Mouse (Mus musculus) cerebellum, adult 2 months (tissue): ENCODE measurements around the gene Stum. TPM values are rescaled to one million over a fixed set of nuclear protein-coding genes. Genes with fewer than 3 reads are reported as not detected.
A peak's percentile ranks its signal among the peaks of the same experiment; 100 is the strongest.

Experiments
- DNase-seq, 2 experiments: peaks; one replicate each; pipeline ENCODE4 v3.0.0; 2021
- H3K27ac ChIP-seq: fragments of 200-500 bp; 2 replicates; pipeline ENCODE4 v1.5.1; 2012; ENCODE audit warnings: low read length, control low read depth, inconsistent platforms; ENCODE audit not compliant: insufficient read depth
- H3K27me3 ChIP-seq: fragments of 200-500 bp; 2 replicates; pipeline ENCODE4 v1.6.1; 2012; ENCODE audit warnings: inconsistent platforms, mild to moderate bottlenecking, low read length, moderate library complexity; ENCODE audit not compliant: control insufficient read depth, insufficient read depth
- H3K4me1 ChIP-seq: fragments of 200-500 bp; 2 replicates; pipeline ENCODE4 v1.6.1; 2011; ENCODE audit warnings: low read length; ENCODE audit not compliant: control insufficient read depth, insufficient read depth
- H3K4me3 ChIP-seq: fragments of 200-500 bp; replicated peaks from 2 replicates; pipeline ENCODE3; 2011; ENCODE audit warnings: mild to moderate bottlenecking, low read depth, low read length, control low read depth; ENCODE audit not compliant: insufficient read depth
- CTCF ChIP-seq: fragments of 200-500 bp; IDR thresholded peaks from 2 replicates; pipeline ENCODE4 v1.5.1; 2011; ENCODE audit warnings: low read depth, mild to moderate bottlenecking, control low read depth, low read length, moderate library complexity, borderline replicate concordance; ENCODE audit not compliant: insufficient read depth
- POLR2A ChIP-seq: fragments of 200-500 bp; IDR thresholded peaks from 2 replicates; pipeline ENCODE4 v1.6.1; 2011; ENCODE audit warnings: low read length, control low read depth, borderline replicate concordance; ENCODE audit not compliant: insufficient read depth
- WGBS: fragments of 180-500 bp; shearing (Covaris S2); methylation state at CpG from one replicate; pipeline ENCODE4 v1.1.7; 2018; 5-methylcytosine and 5-hydroxymethylcytosine counted together
- polyA plus RNA-seq: library from polyadenylated mRNA; depleted of rRNA; stranded (reverse); fragments of >200 nt; gene quantifications from 2 replicates; pipeline ENCODE4 v1.2.3, GENCODE M21; 2012; rRNA removed

Gene Stum
- 7.3 and 8.2 TPM in 2 replicates for polyA plus RNA-seq

DNA sequence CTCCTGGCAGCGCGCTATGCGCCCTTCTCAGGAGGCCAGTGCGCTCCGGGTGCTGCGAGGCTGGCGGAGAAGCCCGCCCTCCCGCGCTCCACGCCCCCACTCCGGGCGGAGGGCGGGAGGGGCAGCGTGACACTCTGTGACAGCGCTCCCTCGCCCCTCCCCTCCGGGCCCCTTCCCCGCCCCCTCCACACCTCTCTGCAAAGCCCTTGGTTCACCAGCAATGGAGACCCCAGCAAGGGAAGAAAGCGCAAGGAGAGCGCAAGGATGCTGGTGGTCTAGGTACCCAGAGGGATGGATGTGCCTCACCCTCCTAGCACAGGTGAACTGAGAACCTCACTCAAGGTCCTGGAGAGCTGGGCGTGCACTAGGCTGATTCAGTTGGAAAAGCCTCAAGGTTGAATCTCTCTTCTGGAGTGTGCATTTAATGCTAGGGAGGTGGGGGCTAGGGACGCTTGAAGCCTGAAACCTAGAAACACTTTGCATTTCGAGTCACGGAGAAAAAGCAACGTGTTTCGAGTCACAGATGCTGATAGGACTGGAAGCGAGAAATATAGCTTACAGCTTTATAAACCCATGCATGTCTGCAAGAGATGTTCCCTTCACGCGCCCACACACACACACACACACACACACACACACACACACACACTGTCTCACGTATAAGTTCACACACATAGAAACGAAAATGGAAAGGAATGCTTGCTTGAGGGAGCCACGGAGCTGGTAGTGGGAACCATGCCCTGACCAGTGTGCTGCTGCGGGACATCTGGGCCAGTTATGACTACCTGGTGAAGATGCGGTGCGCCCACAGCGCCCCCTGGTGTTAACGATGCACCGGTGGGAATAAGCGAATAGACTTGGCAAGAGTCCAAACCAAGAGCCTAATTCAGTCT, at the start of gene Stum:
TSS of gene Stum (minus strand) at position 106 of the 893 bp plus-strand sequence.
- Histone ChIP-seq H3K27ac (no peak within 1 kb of the TSS), H3K27me3 (no peaks in the 10 kb centered on the region; the same call in 1 of the 2 replicates), H3K4me1 (peaks cover 6% of the 10 kb centered on the region), H3K4me3 (peak within 1 kb of the TSS; percentile 60)
- 3% methylated on average over 40 of the region's 40 CpGs for WGBS
- peak; percentile 74 to 76 for DNase-seq
- peak; percentile 83 for TF ChIP-seq CTCF
- no peak for TF ChIP-seq POLR2A

GRCm38 (mm10) chr1:180532671-180533070, 49.4 kb upstream of the Stum start:
- 93% methylated on average over 11 of the region's 11 CpGs for whole genome bisulfite sequencing
- H3K27ac ChIP-seq = no peak overlapping the region
- DNase-seq = no peak

GRCm38 (mm10) chr1:180530457-180531263, 47.4 kb upstream of the Stum start:
- Histone ChIP-seq H3K4me1 (peaks cover 12% of the 10 kb centered on the region), H3K27ac (peak overlapping the region; percentile 10; the same call in 1 of the 2 replicates), H3K27me3 (no peaks in the 10 kb centered on the region; the same call in 1 of the 2 replicates), H3K4me3 (no peak overlapping the region)
- 38% methylated on average over 8 of the region's 8 CpGs for WGBS
- TF ChIP-seq POLR2A (no peak), CTCF (peak; percentile 35; the same call in 1 of the 2 replicates)
- DNase-seq = peak; percentile 41 to 65

More at GRCm38 (mm10) chr1:180532671-180533070, 49.4 kb upstream of the Stum start:
- Histone ChIP-seq H3K27me3 (no peaks in the 10 kb centered on the region; the same call in 1 of the 2 replicates), H3K4me3 (no peak overlapping the region), H3K4me1 (peaks cover 7% of the 10 kb centered on the region; the same call in 1 of the 2 replicates)
- TF ChIP-seq CTCF = no peak
- TF ChIP-seq POLR2A = no peak

GRCm38 (mm10) chr1:180529847-180530246, 46.5 kb upstream of the Stum start:
- DNase-seq = no peak
- no peak overlapping the region for H3K4me3 ChIP-seq
- no peak overlapping the region for H3K27ac ChIP-seq
- H3K4me1 ChIP-seq = peaks cover 17% of the 10 kb centered on the region
- TF ChIP-seq POLR2A (no peak), CTCF (no peak)
- WGBS = 94% methylated on average over 7 of the region's 7 CpGs
- H3K27me3 ChIP-seq = no peaks in the 10 kb centered on the region

GRCm38 (mm10) chr1:180525301-180525700, 42.0 kb upstream of the Stum start:
- peak; percentile 62 to 84 for DNase-seq
- TF ChIP-seq POLR2A (no peak), CTCF (no peak)
- H3K27ac ChIP-seq = peak overlapping the region; percentile 39; the same call in 1 of the 2 replicates
- H3K4me3 ChIP-seq = no peak overlapping the region
- H3K27me3 ChIP-seq = no peaks in the 10 kb centered on the region
- 3% methylated on average over 1 of the region's 1 CpGs for WGBS
- peaks cover 20% of the 10 kb centered on the region for H3K4me1 ChIP-seq

GRCm38 (mm10) chr1:180523320-180523719, 40.0 kb upstream of the Stum start:
- TF ChIP-seq CTCF (no peak), POLR2A (no peak)
- DNase-seq = no peak
- Histone ChIP-seq H3K4me3 (no peak overlapping the region), H3K4me1 (peaks cover 22% of the 10 kb centered on the region), H3K27ac (no peak overlapping the region), H3K27me3 (no peaks in the 10 kb centered on the region)
- WGBS = 96% methylated on average over 2 of the region's 2 CpGs

- WGBS = 11% methylated on average over 7 of the region's 7 CpGs
Measured at GRCm38 (mm10) chr1:180520190-180520589, 36.9 kb upstream of the Stum start.

More at GRCm38 (mm10) chr1:180520190-180520589, 36.9 kb upstream of the Stum start:
- no peak for DNase-seq
- no peak overlapping the region for H3K27ac ChIP-seq
- H3K27me3 ChIP-seq = no peaks in the 10 kb centered on the region
- TF ChIP-seq CTCF (no peak), POLR2A (no peak)
- H3K4me1 ChIP-seq = peaks cover 13% of the 10 kb centered on the region
- H3K4me3 ChIP-seq = no peak overlapping the region
